Mouse (Mus musculus) stomach, embryonic 14.5 days (tissue): ENCODE data around the gene Farp1. TPM values are rescaled to one million over a fixed set of nuclear protein-coding genes. Genes with fewer than 3 reads are reported as not detected.

ENCODE experiments used
- ATAC-seq: fragments of 200-750 bp; cut with Nextera tagmentation; 2 replicates; pipeline ENCODE4 v1.8.0; 2017; ENCODE audit warnings: low read depth, moderate TSS enrichment; ENCODE audit not compliant: insufficient number of reproducible peaks, insufficient read depth, low FRiP score
- H3K27ac ChIP-seq: fragments of 300-500 bp; sonication (generic); 2 replicates; pipeline ENCODE4 v1.5.1; 2014; ENCODE audit warnings: mild to moderate bottlenecking, low read length, moderate library complexity, mixed read lengths
- H3K27me3 ChIP-seq: fragments of 300-500 bp; sonication (generic); 2 replicates; pipeline ENCODE4 v1.6.1; 2014; ENCODE audit warnings: low read length, control low read depth, mixed read lengths; ENCODE audit not compliant: control insufficient read depth, insufficient read depth
- H3K36me3 ChIP-seq: fragments of 300-500 bp; sonication (generic); 2 replicates; pipeline ENCODE4 v1.6.1; 2014; ENCODE audit warnings: mild to moderate bottlenecking, control low read depth, low read length, moderate library complexity, mixed read lengths; ENCODE audit not compliant: control insufficient read depth, insufficient read depth
- H3K4me1 ChIP-seq: fragments of 300-500 bp; sonication (generic); 2 replicates; pipeline ENCODE4 v1.6.1; 2014; ENCODE audit warnings: low read length, control low read depth, mixed read lengths; ENCODE audit not compliant: control insufficient read depth, insufficient read depth
- H3K4me2 ChIP-seq: fragments of 300-500 bp; sonication (generic); replicated peaks from 2 replicates; pipeline ENCODE4 v1.6.1; 2014; ENCODE audit warnings: low read depth, low read length, control low read depth
- H3K4me3 ChIP-seq: fragments of 300-500 bp; sonication (generic); 2 replicates; pipeline ENCODE4 v1.5.1; 2014; ENCODE audit warnings: low read depth, low read length, control low read depth
- H3K9ac ChIP-seq: fragments of 300-500 bp; sonication (generic); replicated peaks from 2 replicates; pipeline ENCODE4 v1.6.1; 2014; ENCODE audit warnings: low read depth, mild to moderate bottlenecking, control low read depth, low read length, moderate library complexity, mixed read lengths
- H3K9me3 ChIP-seq: fragments of 300-500 bp; sonication (generic); 2 replicates; pipeline ENCODE4 v1.6.1; 2016; ENCODE audit warnings: low read depth, low read length, control low read depth; ENCODE audit not compliant: control insufficient read depth
- WGBS: fragments of 180-500 bp; shearing (Covaris S2); extraction: QIAGEN DNeasy Blood & Tissue Kit; methylation state at CpG from one replicate; pipeline ENCODE4 v1.1.7; 2014; 5-methylcytosine and 5-hydroxymethylcytosine counted together
- polyA plus RNA-seq: library from polyadenylated mRNA; unstranded; fragments of >200 nt; fragmentation: Nextera tagmentation; extraction: Ambion mirVana; gene quantifications from 2 replicates; pipeline ENCODE4 v1.2.1, GENCODE M21; 2014

Farp1 gene
- polyA plus RNA-seq, 1 experiment from 2014 or later, result 22.2 TPM

GRCm38 (mm10) chr14:121214636-121215257, 179.7 kb downstream of the Farp1 start:
- Histone ChIP-seq H3K9me3 (no peaks in the 10 kb centered on the region), H3K4me1 (no peaks in the 10 kb centered on the region; the same call in 1 of the 2 replicates), H3K9ac (no peak overlapping the region), H3K4me2 (no peak overlapping the region), H3K4me3 (no peak overlapping the region), H3K27ac (no peak overlapping the region), H3K27me3 (no peaks in the 10 kb centered on the region), H3K36me3 (no peaks in the 10 kb centered on the region)
- no peak for ATAC-seq
- WGBS, result 86% methylated on average over 11 of the region's 11 CpGs

- Histone ChIP-seq H3K36me3 (no peaks in the 10 kb centered on the region), H3K9me3 (no peaks in the 10 kb centered on the region), H3K4me2 (no peak overlapping the region), H3K27ac (no peak overlapping the region), H3K4me3 (no peak overlapping the region), H3K27me3 (no peaks in the 10 kb centered on the region), H3K4me1 (no peaks in the 10 kb centered on the region; the same call in 1 of the 2 replicates), H3K9ac (no peak overlapping the region)
- WGBS, result 67% methylated on average over 5 of the region's 5 CpGs
- ATAC-seq, result no peak
These were observed 180.8 kb downstream of the Farp1 start for GRCm38 (mm10) chr14:121215817-121216216.

- no peaks in the 10 kb centered on the region for H3K27me3 ChIP-seq
- no peak overlapping the region for H3K4me3 ChIP-seq
- H3K4me2 ChIP-seq, result no peak overlapping the region
- no peak for ATAC-seq
- peaks cover 7% of the 10 kb centered on the region for H3K36me3 ChIP-seq
- no peak overlapping the region for H3K27ac ChIP-seq
- no peak overlapping the region for H3K9ac ChIP-seq
- 64% methylated on average over 6 of the region's 6 CpGs for WGBS
- no peaks in the 10 kb centered on the region for H3K9me3 ChIP-seq
- no peaks in the 10 kb centered on the region; the same call in 1 of the 2 replicates for H3K4me1 ChIP-seq
These were observed 181.7 kb downstream of the Farp1 start for GRCm38 (mm10) chr14:121216672-121217071.

DNA sequence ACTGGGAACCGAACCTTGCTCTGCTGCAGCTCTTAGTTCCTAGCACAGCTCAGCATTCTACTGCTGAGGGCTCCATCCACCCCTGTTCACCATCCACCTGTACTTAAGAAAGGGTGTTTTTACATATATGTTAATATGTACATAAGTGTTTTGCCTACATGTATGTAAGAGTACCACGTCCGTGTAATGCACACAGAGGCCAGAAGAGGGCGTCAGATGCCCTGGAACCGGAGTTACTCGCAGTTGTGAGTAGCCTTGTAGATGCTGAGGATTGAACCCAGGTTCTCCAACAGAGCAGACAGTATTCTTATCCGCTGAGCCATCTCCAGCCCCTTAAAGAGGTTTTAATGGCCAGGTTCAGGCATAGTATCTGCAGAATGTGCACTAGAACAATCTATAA, 183.6 kb downstream of the Farp1 start:
- Histone ChIP-seq H3K9me3 (no peaks in the 10 kb centered on the region), H3K4me3 (no peak overlapping the region), H3K4me1 (no peaks in the 10 kb centered on the region; the same call in 1 of the 2 replicates), H3K27me3 (no peaks in the 10 kb centered on the region), H3K27ac (no peak overlapping the region; the same call in 1 of the 2 replicates), H3K36me3 (peaks cover 9% of the 10 kb centered on the region), H3K4me2 (no peak overlapping the region), H3K9ac (no peak overlapping the region)
- WGBS, result 79% methylated on average over 7 of the region's 7 CpGs
- ATAC-seq, result no peak

- Histone ChIP-seq H3K9me3 (no peaks in the 10 kb centered on the region), H3K36me3 (peaks cover 9% of the 10 kb centered on the region), H3K9ac (no peak overlapping the region), H3K4me3 (no peak overlapping the region), H3K27me3 (no peaks in the 10 kb centered on the region), H3K4me2 (no peak overlapping the region), H3K27ac (no peak overlapping the region; the same call in 1 of the 2 replicates), H3K4me1 (no peaks in the 10 kb centered on the region; the same call in 1 of the 2 replicates)
- ATAC-seq, result no peak; the same call in 1 of the 2 replicates
- WGBS, result 62% methylated on average over 10 of the region's 10 CpGs
These were observed 184.4 kb downstream of the Farp1 start for GRCm38 (mm10) chr14:121219226-121220039.

GRCm38 (mm10) chr14:121220040-121220322, 185.0 kb downstream of the Farp1 start:
- Histone ChIP-seq H3K4me3 (no peak overlapping the region), H3K9me3 (no peaks in the 10 kb centered on the region)
- peak; percentile 44; the same call in 1 of the 2 replicates for ATAC-seq

GRCm38 (mm10) chr14:121220723-121221122, 185.7 kb downstream of the Farp1 start:
- no peaks in the 10 kb centered on the region for H3K27me3 ChIP-seq
- 84% methylated on average over 5 of the region's 5 CpGs for WGBS
- no peak for ATAC-seq
- no peaks in the 10 kb centered on the region for H3K9me3 ChIP-seq
- no peak overlapping the region for H3K4me2 ChIP-seq
- H3K4me3 ChIP-seq, result no peak overlapping the region
- H3K36me3 ChIP-seq, result peaks cover 9% of the 10 kb centered on the region
- no peak overlapping the region for H3K27ac ChIP-seq
- H3K4me1 ChIP-seq, result no peaks in the 10 kb centered on the region
- no peak overlapping the region for H3K9ac ChIP-seq

More at GRCm38 (mm10) chr14:121220040-121220322, 185.0 kb downstream of the Farp1 start:
- WGBS, result 100% methylated on average over 1 of the region's 1 CpGs
- H3K4me1 ChIP-seq, result no peaks in the 10 kb centered on the region; the same call in 1 of the 2 replicates
- no peak overlapping the region for H3K4me2 ChIP-seq
- H3K36me3 ChIP-seq, result peaks cover 9% of the 10 kb centered on the region
- H3K27ac ChIP-seq, result no peak overlapping the region
- H3K27me3 ChIP-seq, result no peaks in the 10 kb centered on the region
- H3K9ac ChIP-seq, result no peak overlapping the region

DNA sequence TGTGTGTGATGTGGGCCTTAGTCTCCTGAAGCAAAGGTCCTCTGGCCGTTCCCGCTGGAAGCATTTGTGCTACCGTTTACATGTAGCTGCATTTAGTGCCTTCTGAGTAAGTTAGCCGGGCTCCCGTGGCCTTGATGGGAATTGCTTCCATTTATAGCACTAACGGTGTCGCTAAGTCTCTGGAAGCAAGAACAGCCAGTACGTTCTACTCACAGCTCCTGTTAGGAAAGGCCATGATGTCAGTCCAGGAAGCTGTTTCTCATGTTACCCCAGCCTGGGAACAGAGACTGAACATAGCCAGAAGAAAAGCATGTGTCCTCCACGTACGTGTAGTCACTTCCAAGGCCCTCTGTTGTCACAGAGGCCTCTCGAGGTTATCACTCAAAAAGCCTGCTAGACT, 190.8 kb downstream of the Farp1 start:
- H3K4me1 ChIP-seq, result no peaks in the 10 kb centered on the region
- ATAC-seq, result no peak
- peaks cover 14% of the 10 kb centered on the region for H3K36me3 ChIP-seq
- H3K9ac ChIP-seq, result no peak overlapping the region
- no peaks in the 10 kb centered on the region for H3K9me3 ChIP-seq
- WGBS, result 51% methylated on average over 11 of the region's 11 CpGs
- H3K4me2 ChIP-seq, result no peak overlapping the region
- peak overlapping the region; percentile 33; the same call in 1 of the 2 replicates for H3K27ac ChIP-seq
- H3K27me3 ChIP-seq, result no peaks in the 10 kb centered on the region
- no peak overlapping the region for H3K4me3 ChIP-seq
